Mouse (Mus musculus) cerebellum, adult 11 months (tissue): ENCODE data around the gene Plcb3.
A peak's percentile ranks its signal among the peaks of the same experiment; 100 is the strongest.

Experiments
- DNase-seq: peaks from one replicate; pipeline ENCODE4 v3.0.0; 2022

Gene Plcb3

DNA sequence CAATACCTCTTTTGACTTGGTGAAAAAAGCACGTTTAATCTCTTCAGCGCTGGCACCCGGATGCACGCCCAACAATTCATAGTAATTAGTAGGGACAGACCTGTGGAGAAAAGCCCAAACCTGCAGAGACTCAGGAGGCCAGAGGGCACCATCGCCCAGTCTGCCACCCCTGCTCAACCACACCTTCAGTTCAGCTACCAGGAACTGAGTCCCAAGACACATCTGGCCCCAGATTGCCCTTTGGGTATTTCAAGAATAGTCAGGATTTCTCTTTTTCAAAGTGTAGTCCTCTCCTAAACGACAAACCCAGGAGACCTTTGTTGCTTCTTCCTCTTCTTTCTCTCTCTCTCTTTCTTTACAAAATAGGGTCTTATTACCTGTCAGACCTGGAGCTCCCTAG lies 14.4 kb upstream of the Plcb3 start:
- DNase-seq, result peak; percentile 19

DNA sequence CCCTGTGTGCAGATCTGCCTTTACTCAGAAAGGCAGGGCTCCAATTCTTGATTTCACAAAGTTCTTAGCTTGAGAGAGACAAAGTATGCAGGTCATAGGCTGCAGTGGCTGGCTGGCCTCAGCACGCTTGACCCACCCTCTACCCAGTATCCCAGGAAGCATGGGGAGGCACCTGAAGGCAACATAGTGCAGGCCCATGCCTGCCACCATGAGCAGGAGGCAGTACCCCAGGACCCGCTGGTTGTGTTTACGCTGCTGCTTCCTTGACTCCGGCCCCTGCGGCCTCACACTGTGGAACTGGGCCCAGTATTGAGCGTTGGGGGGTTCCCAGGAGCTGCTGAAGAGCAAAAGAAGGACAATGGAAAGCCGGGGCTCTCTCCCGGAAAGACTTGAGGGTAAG lies 13.0 kb upstream of the Plcb3 start:
- DNase-seq, result peak; percentile 38

DNA sequence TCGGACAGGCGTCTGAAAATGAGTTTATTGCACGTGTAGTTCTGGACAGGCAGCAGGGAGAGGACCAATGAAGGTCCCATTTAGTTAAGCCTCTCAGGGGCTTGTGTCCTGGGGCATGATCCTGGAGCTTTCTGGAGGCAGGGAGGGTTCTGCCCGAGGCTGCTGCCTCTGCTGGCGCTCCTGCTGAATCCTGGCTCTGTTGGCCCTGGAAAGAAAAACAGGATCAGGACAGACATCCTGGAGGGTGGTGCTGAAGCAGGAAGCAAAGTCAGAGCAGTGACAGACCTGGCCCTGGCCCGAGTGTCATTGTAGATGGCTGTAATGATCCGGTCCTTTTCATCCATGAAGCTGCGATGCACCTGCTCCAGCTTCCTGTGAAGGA lies 11.6 kb upstream of the Plcb3 start:
- no peak for DNase-seq

DNA sequence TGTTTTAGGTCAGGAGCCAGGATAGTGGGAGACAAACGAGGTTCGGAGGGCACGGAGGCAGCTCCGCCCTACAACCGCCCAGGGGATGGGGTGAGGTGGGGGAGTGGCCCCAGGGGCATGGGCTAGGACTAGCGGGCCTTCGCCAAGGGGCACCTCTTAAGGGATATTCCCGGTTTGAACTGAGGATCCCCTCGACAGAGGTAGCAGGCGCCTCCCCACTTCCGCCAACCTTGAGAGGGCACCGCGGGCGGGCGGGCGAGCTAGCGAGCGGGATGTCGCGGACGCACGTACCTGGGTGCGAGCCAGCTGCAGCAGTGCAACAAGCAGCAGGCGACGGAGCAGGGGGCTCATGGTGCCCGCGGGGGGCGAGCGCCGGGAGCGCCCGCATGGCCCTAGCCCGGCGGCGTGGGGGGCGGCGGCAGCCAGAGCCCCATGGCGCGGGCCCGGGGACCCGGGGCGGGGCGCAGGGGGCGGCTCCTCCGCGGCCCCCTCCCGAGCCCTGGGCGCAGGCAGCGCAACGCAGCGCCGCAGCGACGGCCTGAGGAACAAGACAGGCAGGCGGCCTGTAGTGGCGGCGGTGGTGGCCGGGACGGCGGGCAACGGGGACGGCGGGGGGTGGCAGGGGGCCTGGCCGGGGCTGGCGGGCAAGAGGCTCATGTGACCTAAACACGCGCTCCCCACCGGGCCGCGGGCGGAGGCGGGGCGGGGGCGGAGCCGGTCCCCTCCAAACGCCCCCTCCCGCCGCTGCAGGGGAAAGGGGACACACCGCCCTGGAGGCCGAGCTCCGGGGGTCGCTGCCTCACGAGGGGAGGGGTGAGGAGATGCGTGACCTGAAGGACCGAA lies 11.0 kb upstream of the Plcb3 start, which contains the start of gene Vegfb:
Gene Vegfb (minus strand): TSS at position 591 of the 843 bp plus-strand sequence.
- peak; percentile 73 for DNase-seq

DNA sequence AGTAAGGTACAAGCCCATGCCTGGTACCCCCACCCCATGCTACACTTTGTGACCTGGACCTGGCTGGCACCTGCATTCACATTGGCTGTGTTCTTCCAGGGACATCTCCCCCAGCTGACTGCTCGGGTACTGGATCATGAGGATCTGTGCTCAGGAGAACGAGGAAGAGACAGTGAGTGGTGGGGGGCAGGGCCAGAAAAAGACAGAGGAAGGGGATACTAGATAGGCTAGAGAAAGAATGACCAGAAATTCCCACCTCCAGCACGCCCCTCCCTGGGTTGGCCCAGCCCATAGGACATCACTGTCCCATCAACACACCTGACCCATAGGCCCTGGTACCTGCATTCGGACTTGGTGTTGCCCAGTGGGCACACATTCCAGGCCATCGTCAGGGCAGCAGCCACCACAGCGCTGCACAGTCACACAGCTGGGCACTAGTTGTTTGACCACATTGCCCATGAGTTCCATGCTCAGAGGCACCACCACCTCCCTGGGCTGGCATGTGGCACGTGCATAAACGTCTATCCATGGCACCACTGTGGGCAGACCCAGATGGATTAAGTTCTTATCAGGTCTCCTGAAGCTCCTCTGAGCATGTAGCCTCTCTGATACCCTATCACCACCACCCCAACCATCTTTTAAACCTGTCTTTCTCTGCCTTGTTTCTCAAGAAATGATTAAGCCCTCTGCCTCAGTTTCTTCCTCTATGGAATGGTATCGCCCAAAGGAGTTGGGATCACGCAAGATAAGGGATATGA lies 9.9 kb upstream of the Plcb3 start:
- no peak for DNase-seq

DNA sequence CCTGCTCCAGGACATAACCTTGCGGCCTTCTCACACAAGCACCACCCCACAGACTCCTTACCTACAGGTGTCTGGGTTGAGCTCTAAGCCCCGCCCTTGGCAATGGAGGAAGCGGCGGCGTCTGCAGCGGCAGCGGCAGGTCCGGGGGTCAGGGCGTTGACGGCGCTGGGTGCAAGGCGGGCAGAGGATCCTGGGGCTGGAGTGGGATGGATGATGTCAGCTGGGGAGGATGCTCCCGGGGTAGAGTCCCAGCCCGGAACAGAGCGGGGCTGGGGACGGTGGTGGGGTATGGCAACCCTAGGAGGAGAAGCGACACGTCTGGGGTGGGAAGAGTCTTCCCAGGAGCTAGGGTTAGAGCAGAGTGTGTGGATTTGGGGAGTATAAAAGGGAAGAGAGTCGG lies 9.0 kb upstream of the Plcb3 start:
- DNase-seq, result no peak

DNA sequence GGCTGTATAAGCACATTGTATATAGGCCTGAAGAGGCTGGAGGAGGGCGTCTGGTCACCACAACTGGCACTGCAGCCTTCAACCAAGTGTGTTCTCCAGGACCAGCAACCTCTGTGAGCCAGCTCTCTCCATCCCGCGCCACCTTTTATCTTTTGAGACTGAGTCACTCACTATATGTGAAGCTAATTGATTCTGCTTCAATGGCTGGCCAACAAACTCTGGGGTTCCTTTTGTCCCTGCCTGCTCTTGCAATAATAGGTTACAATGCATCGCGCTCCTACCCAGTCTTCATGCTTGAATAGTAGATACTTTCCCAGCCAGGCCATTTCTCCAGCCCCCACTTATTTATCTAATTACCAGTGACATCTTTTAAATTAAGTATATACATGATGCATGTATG lies 7.4 kb upstream of the Plcb3 start:
- no peak for DNase-seq

DNA sequence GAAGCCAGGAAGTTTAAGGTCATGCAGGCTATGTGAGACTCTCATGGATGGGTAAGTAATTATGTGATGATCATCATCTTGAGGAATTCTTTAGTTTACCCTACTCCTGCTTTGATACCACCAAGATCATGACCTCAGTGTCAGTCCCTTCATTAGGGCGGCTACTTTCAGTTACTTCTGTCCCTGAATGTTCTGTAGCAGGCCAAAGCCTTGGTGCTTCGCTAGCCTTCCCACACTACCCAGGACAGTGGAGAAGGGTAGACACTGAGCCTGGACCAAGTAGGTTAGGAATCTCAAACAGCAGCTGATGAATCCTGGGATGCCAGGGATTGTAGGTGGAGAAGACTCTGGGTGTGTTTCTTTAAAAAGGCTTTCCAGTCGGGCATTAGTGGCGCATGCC lies 5.2 kb upstream of the Plcb3 start:
- no peak for DNase-seq

DNA sequence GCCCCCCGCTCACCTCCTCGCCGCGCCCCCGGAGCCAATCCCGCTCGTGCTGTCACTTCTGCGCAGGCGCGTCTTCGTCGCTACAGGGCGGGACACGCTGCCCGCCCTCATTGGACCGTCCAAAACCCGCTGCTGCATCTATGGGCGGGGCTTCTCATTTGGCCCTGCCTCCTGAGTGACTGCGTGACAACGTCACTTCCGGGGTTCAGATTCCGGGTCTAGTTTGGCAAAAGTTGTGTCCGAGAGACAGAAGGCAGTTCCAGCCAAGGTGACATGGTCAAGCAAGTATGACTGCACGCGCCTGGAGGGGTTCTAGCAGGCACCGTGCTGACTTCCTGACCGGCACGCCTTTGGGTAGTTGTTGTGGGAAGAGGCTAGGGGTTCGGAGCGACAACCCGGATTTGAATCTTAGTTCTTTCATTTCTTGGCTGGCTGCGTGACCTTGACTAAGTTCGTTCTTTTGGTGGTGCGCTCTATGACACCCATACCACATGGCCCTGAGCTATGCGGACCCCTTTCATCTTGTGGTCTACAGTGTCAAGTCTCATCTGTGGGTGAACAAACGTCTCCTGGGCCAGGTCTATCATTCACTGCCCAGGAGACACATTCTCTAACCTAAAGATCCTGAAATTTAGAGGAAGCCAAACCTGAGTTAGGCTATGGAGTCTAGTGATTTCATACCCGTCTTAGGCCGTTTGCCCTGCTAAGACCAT lies 4.3 kb upstream of the Plcb3 start, which contains the start of gene Fkbp2:
Gene Fkbp2 (minus strand): TSS at position 121 of the 713 bp plus-strand sequence.
- DNase-seq, result peak; percentile 99

DNA sequence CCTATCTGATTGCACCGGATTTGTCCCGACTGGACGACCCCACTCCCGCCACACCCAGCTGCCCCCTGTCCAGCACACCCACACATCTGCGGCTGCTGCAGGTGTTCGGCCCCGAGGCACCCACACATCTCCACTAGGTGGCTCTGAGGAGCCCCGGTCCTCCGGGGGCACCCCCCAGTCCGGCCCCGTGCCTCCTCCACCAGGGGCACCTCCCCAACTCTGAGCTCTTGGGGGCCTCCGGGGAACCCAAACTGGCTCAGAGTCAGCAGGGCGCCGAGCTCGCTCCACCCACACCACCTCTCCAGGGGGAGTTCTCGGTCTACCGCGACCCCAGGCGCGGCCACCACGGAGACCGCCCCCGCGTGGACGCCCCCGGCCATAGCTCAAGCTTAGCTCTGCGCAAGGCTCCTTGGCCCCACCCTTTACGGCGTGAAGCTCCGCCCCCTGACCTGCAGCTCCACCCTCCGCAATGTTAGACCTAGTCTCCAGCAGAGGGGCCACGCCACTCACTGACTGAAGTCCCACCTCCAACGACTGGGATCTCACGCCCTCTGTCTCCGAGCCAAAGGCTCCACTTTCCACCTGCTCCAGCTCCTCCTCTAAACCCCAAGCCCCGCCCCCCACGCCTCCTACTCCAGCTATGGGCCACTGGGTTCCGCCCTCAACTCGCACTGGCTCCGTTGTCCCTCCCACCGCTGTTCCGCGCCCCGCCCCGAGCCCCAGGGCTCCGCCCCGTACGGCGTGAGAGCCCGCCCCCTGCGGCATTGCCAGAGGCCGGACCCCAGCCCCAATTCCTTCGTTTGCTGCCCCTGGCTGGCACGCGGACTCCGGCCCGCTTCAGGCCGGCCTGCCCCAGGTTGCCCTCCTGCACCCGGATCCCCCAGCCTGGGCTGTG lies 3.5 kb upstream of the Plcb3 start:
- DNase-seq, result peak; percentile 99

DNA sequence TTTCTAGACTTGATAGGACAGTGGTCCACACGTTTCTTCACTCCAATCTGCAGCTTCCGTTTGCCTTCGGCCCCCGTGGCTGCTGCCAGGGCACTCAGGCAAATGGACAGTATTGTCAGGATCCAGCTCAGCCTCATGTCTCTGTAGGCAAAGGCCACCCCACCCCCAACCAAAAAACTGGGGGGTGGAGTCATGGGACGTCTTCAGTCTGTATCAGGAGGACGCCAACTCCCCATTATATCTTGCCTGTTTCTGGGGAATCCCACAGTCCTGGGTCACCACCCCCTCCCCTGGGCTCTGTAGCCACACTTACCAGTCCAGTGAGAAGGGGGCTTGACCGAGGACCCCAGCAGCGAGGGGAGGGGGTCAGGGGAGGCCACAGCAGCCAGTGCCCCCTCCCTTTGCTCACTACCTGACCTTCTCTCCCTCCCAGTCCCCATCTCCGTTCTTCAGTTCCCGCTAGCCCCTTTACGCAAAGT lies 2.8 kb upstream of the Plcb3 start:
- DNase-seq, result peak; percentile 70

DNA sequence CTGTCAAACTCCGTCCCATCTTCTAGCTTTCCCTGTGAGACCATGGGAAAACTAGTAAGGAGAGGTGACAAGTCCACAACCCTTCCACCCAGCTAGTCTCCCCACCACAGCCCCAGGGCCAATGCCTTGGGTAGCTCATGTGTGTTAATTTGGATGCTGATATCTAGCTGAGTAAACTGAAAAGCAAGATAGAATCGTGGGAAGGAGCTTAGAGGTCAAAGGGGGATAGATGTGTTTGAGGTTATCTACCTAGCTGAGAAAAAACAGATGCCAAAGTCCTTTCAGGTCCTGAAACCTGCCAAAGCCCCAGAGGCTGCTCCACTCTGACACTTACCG lies 2.3 kb upstream of the Plcb3 start:
- DNase-seq, result no peak

DNA sequence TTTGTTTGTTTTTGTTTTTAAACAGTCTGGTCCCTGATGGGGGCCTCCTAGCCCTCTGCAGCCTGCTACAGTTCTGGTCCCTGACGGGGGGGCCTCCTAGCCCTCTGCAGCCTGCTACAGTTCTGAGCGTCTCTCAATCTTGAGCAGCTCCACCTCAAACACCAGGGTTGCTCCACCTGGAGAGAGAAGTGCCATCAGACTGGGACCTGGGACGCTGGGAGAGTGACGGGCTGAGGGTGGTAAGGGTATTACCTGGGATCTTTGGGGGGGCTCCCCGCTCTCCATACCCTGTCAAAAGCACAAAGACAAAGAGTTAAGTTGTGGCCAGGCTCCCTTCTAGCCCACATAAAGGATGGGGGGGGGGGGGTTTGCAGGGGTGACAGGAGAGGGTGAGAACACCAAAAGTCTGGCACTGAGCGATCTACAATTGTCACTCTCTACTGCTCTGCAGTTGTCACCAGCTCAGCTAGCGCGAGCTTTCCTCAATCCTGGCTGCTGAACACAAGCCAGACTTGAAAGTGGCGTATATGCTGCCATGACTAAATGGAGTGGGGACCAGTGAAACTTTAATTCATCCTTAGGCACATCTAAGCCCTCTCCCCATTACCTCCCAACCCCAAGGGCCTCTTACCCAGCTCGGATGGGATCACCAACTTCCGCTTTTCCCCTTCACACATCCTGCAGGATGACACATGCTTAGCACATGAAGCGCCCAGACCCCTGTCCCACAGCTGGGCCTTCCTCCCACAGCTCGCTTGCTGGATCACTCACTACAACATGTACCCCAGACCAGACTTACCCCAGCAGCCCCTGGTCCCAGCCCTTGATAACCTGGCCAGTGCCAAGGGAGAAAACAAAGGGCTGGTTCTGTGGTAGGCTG lies 1.7 kb upstream of the Plcb3 start:
- no peak for DNase-seq

DNA sequence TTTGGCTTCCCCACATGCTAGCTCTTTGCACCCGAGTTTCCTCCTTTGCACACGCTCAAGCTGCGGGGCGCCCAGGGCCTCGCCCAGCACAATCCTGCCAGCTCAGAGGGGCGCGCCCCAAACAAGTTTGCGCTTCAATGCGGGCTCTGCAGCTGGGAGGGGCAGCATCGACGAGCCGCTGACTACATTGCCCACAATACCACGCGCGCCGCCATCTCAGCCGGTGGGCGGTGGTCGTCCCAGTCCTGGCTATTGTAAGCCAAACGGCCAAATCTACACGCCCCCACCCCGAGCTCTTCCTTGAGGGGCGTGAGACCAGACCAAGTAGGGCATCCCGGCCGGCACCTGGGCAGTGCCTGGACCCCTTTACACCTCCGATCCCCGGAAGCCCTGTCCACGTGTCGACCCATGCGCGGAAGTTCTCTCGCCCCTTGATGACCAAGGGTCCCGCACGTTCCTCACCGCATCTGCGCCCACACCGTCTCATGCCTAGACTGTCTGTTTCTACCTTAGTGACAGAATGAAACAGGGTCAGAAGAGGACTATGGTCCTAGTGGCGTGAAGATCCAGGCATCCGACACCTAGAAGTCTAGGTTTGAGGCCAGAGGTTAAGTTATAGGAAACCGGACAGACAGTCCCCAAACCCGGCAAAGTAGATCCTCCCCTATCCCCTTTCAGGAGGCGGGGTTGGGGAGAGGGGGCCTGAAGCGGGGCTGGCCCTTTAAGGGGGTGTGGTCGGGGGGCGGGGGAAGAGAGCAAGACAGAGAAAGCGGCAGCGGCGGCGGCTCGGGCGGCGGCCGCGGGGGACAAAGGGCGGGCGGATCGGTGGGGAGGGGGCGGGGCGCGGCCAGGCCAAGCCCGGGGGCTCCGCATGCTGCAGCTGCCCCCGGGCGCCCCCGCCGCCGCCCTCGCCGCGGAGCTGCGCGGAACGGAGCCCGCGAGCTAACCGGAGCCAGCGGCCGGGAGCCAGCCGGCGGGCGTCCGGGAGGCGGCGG lies 1.8 kb downstream of the Plcb3 start, which contains the start of gene Ppp1r14b:
Gene Ppp1r14b (plus strand): TSS at position 758 of the 995 bp plus-strand sequence.
- no peak for DNase-seq

DNA sequence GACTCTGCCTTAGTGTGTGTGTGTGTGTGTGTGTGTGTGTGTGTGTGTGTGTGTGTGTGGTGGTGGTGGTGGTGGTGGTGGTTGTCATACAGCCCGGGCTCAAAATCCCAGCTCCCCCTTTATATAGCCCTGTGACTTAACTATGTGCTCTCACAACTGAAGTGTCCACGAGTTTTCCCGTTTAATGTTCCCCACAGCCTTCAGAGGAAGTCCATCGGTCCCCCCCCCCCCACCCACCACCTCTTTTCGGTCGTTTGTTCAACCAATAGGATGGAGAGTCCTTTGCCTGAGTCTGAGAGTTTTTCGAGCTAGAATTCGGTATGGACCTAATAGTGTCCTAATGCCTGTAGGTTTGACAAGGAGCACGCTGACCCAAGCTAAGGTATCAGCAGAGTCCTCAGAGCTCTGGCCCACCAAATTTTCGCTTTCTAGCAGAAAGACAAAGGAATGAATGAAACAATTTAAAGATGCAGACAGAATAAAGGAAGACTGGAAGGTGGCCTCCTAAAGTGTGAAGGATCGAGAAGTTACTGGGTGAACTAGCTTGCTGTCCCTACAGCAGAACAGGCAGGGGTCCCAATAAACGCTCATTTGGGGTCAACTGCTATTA lies 2.6 kb downstream of the Plcb3 start:
- no peak for DNase-seq

DNA sequence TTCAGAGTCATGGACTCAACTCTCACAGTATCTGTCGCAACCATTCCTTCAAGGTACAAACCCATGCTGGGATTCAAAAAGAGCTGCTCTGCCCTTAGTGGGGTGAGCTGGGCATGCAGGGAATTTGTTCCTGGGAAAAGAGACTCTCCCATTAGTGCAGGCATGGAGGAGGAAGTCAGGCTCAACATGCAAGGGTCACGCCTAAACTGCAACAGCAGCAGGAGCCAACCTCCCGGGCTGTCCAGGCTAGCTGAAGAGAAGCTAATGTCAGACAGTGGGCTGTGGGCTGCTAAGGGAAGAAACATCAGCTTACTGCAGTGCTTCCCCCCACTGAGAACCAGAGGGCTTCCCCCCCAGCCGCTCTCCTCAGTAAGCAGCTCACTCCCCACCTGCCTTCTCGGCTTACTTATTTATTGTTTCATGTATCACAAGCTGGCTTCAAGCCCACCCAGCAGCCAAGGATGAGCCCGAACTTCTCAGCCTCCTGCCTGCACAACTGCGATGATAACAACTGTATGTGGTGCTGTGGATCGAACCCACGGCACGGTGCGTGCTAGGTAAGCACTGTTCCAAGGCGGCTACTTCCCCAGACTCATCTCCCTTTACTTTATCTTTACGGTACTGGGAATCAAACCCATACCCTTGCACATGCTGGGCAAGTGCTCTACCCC lies 3.9 kb downstream of the Plcb3 start:
- no peak for DNase-seq

DNA sequence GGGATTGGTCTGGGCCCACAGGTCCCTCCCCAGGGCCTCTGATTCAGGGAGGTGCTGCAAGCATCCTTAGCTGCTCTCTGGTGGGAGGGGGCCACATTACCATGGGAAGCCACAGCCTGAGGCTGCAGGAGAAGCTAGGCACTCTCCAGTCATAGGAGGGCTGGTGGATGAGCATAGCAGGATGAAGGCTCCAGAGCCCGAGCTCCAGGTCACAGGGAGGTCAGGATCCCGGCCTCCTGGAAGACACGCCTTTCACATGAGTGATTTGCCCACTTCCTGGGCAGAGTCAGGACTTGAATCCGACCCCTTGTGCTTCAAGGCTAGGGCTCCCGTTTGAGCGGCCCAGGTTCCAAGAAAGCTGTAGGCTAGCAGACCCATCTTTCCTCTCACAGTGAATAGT lies 4.6 kb downstream of the Plcb3 start:
- DNase-seq, result no peak

DNA sequence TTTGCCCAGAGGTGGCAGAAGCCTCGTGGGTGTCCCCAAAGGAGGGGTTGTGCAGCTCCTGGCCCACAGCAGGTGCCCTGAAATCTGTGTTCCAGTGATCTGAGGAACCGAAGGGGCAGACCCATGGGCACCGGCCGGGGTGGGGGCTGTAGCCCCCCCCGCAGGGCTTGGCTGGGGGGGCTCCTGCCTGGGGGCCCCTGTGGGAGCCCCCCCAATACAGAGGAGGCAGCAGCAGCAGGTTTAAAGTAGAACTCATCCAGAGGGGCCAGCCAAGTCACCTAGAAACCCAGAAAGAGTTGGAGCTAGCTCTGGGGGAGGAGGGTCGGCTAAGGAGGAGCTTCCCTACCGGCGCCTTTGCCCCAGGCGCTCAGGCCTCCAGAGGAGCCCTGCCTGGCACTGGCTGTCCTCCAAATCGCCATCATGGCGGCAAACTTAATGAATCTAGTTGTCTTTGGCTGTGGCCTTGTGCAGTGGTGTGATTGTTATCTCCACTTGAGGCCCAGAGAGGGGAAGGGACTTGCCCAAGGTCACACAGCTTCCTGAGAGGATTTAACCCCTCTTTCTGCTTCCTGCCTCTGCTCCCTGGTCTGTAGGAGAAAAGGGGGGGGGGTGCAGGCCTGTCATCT lies 5.7 kb downstream of the Plcb3 start:
- no peak for DNase-seq
